Mouse (Mus musculus) frontal cortex, postnatal 10 days (tissue): ENCODE measurements at regions not wholly inside any gene's neighbourhood (a gene's known extent, or its start where the extent isn't known, plus 50 kb on each side); places are given as distances from the start of the nearest gene placed in this dataset.

ENCODE experiments used
- DNase-seq, 2 experiments: peaks; one replicate each; pipeline ENCODE4 v3.0.0; 2022; ENCODE audit warnings: low spot score in 2 of 2, mixed read lengths in 1 of 2

DNA sequence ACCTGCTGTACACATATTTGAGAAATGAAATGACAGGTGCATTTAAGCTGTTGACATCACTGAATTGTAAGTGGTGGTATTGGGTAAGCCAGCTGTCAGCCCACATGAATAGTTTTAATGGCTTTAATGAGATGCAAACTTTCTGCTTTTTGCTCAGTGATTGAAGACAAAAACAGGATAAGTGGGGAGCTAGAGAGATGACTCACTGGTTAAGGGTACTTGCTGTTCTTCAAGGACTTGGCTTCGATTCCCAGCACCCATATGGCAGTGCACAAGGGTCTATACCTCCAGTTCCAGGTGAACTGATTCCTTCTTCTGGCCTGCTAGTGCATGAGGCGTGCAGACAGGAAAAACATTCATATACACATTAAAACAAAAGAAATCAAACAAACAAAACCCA is 162.7 kb upstream of the Pex5l start:
- DNase-seq = no peak

DNA sequence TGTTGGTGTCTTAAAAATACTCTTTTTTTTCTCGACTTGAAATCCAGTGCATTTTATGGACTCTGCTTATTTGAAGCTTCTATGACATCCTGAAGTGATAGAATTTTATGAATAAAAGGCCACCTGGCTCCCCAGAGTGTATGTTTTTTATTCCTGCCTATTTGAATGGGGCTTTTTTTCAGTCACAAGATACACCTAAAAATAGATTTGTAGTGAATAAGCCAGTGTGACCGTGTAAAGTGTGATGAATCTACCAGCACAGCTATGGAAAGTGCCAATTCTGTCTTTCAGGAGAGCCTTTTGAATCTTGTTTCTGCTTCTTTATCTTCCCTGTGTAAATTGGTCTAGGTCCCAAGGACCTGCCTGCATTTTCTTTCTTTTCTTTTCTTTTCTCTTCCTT is 119.8 kb upstream of the Pex5l start:
- DNase-seq = no peak

DNA sequence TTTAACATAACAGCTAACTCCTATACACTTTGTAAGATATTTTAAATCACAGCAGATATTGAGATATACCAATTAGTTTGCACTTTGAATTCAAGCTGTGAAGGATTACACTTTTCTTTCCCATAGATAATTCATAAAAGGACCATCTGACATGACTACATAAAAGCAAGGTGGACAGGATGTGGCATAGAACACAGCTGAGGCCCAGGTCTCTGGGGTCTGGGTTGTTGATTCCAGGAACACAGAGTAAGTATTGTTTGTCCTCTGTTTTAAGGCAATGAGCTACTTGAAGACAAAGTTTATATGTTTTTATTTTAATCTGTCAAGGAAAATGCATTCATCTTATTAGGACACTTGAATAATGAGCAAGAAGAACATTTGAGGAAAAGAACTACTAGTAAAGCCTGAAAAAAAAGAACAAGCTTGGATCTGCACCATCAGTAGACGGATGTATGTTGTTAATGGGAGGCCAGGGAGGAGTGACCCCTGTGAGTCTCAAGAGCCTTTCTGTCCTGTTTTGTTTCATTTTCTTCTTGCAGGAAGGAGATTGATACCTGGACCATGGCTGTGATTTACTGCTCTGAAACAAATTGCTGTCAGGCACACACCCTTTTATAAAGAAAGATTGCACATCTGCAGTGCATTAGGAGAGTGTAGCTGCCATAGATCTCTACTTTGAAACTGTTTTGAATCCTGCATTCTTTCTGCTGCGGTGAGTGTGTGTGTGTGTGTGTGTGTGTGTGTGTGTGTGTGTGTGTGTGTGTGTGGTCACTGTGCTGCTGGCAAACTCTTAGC is 76.4 kb upstream of the Pex5l start:
- no peak for DNase-seq

DNA sequence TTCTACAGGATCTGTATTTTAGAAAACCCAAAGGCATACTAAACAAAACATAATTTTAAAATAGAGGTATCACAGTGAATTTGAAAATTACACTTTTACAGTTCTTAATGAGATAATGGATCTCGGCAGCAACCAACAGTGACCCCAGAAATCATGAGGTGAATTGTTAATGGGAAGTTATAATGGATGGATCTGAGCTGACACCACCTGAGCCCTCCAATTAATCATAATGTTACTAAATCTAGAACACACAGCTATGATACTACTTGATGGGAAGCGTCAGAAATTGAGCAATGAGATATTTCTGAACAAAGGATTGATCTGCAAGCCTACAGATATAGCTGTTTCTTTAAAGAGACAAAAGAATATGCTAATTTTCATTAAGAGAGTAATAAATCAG is 75.2 kb upstream of the Pex5l start:
- DNase-seq = no peak

DNA sequence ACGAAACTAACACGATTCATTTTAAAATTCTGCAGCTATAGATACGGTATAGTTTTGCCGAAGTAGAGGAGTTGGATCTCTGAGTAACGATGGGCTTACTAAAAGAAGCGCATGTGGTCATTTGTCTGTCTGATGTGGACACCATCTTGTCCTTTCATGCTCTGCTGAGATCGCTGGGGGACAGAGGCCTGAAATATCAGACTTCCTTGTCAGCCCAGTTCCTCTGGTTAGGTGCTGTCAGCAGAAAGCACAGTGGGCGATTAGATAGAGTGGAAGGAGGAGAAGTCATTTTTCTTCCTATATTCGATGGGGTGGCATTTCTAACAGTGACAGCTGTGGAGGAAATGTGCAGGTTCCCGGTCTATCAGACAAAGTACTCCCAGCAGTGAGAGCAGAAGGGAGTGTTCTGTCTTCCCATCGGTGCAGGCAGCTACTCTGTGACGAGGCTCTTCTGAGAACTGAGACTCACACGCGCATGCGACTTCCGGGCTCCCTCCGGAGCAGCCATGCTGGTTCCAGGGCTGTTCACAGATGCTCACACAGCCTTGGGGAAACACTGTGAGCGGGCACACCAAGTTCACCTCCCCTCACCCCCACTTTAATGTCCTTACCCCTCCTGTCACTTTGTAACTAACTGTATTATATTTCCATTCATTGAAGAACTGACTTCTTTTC is 74.5 kb upstream of the Pex5l start:
- DNase-seq = peak in 1 of 2 experiments; percentile 6

DNA sequence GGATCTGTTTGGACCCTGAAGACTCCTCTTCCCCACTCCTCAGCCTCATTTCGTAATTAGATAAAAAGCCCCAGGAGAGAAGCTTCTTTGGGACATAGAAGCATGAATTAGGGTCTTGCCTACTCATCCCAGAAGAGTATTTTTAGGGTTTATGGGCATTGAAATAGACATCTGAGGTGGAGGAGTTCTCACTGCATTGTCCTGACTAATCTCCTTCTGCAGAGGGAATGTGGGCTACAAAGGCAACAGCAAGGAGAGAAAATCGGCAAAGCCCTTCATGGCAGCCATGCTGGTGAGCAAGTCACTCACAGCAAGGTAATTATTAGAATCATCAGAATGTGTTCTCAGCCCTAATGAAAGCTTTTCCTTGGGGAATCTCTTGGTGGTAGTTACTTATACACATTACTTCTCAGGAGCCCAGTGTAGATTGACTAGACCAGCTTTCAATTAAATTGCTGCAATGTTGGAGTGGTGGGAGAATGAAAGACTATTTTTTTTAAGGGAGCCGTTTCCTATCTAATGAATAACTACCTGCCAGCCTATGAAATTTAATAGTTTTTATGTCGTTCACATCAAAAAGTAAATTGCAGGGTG is 68.3 kb upstream of the Pex5l start:
- no peak for DNase-seq
